Mouse (Mus musculus) urinary bladder, postnatal 10 days (tissue): ENCODE data around the gene Gabrb1.

ENCODE experiments used
- DNase-seq: peaks from one replicate; pipeline ENCODE4 v3.0.0; 2022; ENCODE audit warnings: low spot score

Gene Gabrb1

DNA sequence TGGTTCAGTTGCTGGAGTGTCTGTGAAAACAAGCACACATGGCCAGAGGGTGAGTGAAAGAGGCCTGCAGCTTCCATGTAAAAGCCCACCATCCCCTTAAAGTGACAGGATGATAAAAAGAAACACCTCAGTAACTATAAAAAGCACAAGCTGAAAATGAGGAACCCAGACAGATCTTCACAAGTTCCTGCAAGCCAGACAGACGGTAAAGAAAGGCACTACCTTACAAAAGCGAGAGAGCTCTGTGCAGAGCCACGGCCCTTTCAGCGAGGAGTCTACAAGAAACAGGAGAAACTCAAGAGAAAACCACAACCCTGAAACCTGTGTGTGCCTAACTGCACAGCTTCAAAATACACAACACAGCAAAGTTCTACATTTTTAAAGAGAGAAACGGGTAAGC, 504.9 kb downstream of the Gabrb1 start:
- no peak for DNase-seq

GRCm38 (mm10) chr5:72164386-72164785, 506.5 kb downstream of the Gabrb1 start:
- DNase-seq, result no peak

DNA sequence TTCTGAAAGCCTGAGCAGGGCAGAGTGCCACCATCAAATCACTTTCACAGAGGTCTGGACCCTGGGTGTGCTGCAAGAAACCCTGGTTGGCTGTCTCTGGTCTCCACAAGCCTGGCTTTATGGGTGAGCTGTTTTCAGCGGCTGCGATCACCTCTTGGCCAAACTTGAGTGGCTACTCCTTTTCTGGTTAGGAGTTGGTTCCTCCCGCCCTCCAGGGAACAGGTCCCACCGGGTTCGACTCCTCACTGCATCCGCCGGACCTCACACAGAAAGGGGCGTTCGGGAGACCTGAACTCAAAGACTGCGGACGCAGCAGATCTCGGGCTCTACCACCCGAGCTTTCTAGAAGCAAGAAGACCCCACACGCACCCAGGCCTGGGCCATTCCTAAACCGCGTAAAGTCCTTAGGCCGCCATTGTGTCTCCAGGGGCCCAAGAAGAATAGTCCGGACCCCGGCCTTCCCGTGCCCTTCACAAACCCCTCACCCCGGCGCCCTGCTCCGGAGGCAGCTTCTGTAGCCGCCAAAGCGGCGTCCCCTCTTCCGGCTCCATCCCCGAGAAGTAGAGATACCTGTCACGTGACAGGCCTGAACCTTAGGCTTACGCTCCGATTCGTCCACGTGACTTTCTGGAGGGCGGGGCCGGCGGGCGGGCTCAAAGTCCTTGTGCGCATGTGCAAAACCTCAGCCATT, 509.8 kb downstream of the Gabrb1 start, which contains the start of gene Commd8:
TSS of gene Commd8 (minus strand) at position 596 of the 691 bp plus-strand sequence.
- DNase-seq, result peak; percentile 84

DNA sequence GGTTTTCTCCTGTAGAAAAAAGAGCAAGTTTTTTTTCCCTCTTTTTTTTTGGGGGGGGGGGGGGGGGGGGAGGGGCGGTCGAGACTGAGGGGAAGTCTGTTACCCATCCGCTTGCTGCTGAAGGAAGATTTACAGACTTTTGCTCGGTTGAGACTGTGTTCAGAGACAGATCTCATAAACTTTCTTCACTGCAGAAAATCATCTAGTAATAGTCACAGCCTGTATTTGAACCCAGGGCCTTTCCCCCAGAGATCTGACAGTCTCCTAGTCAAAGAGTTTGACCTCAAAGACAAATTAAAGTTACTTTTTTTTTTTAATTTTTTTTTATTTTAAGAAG, 510.3 kb downstream of the Gabrb1 start:
- no peak for DNase-seq

- no peak for DNase-seq
These were observed 512.2 kb downstream of the Gabrb1 start for GRCm38 (mm10) chr5:72170067-72170466.

- no peak for DNase-seq
These were observed 514.8 kb downstream of the Gabrb1 start for GRCm38 (mm10) chr5:72172675-72173074.

- no peak for DNase-seq
These were observed 515.6 kb downstream of the Gabrb1 start for GRCm38 (mm10) chr5:72173521-72173920.

DNA sequence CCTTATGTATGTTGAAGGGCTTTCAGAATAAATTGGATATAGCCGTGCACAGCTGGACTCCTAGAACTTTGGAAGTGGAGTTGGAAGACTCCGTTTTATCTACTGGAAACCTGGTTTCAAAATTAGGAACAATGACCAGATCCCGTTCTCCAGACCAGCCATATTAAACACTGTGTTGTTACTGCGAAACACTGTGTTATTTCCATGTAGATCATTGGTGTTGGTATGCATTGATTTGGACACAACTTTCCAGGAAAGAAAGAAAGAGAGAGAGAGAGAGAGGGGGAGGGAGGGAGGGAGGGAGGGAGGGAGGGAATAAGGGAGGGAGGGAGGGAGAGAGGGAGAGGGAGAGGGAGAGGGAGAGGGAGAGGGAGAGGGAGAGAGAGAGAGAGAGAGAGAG, 517.1 kb downstream of the Gabrb1 start:
- no peak for DNase-seq

GRCm38 (mm10) chr5:72175530-72175929, 517.6 kb downstream of the Gabrb1 start:
- no peak for DNase-seq

- DNase-seq, result no peak
These were observed 523.3 kb downstream of the Gabrb1 start for GRCm38 (mm10) chr5:72181194-72181593.

- no peak for DNase-seq
These were observed 524.9 kb downstream of the Gabrb1 start for GRCm38 (mm10) chr5:72182804-72183203.

GRCm38 (mm10) chr5:72183929-72184328, 526.0 kb downstream of the Gabrb1 start:
- no peak for DNase-seq

GRCm38 (mm10) chr5:72184437-72185100, 526.7 kb downstream of the Gabrb1 start:
- no peak for DNase-seq

GRCm38 (mm10) chr5:72191154-72191553, 533.2 kb downstream of the Gabrb1 start:
- no peak for DNase-seq

DNA sequence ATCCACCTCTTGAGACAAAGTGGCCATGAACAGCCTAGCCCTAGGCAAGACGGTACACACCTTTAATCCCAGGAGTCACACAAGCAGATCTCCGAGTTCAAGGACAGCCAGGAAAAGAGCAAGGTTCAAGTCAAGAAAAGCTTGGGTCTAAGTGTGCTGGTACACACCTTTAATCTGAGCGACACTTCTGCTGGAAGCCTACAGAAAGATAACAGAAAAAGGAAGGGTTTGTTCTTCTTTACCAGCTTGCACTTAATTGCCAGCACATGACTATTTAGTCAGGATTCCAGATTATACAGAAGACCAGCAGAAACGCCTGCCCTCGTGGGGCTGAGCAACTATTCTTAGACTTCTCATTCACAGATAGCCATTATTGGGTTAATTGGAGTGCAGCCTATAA, 534.0 kb downstream of the Gabrb1 start:
- no peak for DNase-seq

DNA sequence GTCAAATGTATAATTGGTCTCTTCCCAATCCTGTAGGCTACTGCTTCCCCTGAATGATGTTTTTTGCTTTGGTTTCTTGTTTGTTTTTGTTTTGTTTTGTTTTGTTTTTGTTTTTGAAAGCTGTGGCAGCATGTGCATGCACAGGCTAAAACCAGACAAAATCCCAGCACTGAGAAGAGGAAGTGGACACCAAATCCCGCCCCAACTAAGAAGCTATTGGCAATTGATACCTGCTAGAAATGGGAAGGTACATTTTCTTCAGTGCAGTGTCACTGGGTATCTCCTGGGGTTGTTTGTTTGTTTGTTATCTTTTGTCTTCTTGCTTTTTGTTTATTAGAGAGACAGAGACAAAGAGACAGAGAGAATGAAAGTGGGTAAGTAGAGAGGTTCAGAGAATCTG, 537.5 kb downstream of the Gabrb1 start:
- DNase-seq, result no peak
